Mouse (Mus musculus) kidney, adult 2 months (tissue): ENCODE measurements around the gene Parvg.

ENCODE experiments used
- CTCF ChIP-seq: fragments of 200-500 bp; conservative IDR thresholded peaks from 2 replicates; pipeline ENCODE4 v1.5.1; 2011; ENCODE audit warnings: low read depth, mild to moderate bottlenecking, control low read depth, low read length, moderate library complexity, mixed read lengths; ENCODE audit not compliant: insufficient read depth, insufficient read length
- POLR2A ChIP-seq: fragments of 200-500 bp; IDR thresholded peaks from one replicate; pipeline ENCODE4 v1.6.1; 2011; ENCODE audit warnings: low read depth, low read length, control low read depth

GRCm38 (mm10) chr15:84284059-84284458 lies 39.8 kb upstream of the Parvg start:
- TF ChIP-seq CTCF (peak; percentile 80), POLR2A (no peak)
